Mouse (Mus musculus) olfactory bulb, adult 2 months (tissue): ENCODE results near the gene Nags.

Experiments
- CTCF ChIP-seq: fragments of 200-500 bp; IDR thresholded peaks from 2 replicates; pipeline ENCODE4 v1.5.1; 2012; ENCODE audit warnings: low read depth, mild to moderate bottlenecking, low read length, moderate library complexity; ENCODE audit not compliant: insufficient read depth
- POLR2A ChIP-seq: fragments of 200-500 bp; IDR thresholded peaks from 2 replicates; pipeline ENCODE4 v1.6.1; 2012; ENCODE audit warnings: mild to moderate bottlenecking, low read depth, low read length, moderate library complexity; ENCODE audit not compliant: insufficient read depth

DNA sequence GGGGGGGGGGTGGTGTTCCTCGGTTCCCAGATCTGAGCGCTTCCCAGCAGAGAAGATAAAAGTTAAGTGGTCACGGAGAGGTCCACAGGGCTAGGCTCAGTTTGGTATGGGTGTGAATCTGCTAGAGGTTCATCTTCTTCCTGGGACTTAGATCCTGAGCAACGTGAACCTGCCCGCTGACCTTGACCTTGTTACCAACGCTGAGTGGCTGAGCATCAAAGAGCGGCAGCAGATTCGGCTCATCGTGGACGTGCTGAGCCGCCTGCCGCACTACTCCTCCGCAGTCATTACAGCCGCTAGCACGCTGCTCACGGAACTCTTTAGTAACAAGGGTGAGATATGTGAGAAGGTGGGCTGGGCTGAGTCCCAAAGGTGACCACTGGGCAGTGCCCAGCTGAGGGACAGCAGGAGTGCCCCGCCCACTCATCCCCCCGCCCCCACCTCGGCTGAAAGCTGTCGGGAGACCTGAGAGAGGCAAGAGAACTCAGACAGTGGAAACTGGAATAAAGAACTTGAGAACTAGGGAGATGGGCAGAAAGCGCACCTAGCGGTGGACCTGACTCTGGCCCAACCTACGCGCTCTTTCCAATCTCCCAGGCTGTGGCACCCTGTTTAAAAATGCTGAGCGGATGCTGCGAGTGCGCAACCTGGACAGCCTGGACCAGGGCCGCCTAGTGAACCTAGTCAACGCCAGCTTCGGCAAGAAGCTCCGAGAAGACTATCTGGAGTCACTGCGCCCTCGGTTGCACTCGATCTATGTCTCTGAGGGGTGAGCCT, 2.1 kb downstream of the Nags start:
- TF ChIP-seq CTCF (no peak), POLR2A (no peak)
